Comparison of ENCODE assay signal across 8 mouse cellular contexts in the genomic region with DNA sequence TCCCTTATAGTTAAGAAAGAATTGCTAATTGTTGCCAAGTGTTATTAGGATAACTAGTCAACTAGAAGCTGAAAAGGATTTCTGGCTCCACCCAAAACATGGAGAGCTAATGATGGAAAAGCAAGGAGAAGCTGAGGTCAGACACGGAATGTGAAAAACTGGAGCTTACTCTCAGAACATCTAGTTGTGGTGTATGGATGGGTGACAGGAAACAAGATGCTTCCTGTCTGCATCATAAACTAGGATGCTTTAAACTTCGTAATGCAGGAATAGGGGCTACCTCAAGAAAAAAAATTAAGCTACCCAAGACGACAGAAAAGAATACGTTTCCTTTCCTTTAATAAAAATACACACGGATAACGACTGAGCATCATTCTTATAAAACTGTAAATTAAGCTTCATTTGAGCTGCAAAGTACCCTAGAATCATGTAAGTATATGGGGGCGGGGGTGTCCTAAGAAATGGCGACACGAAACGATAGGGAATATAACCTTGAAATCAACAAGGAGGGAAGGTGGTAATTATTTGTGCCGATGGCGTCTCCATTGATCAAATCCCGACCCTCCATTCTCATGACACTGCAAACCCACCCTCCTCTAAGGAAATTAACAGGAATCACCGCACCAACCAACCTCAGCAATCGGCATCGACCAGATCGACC. TPM values are rescaled to one million over a fixed set of nuclear protein-coding genes. Genes with fewer than 3 reads are reported as not detected.
DNase-seq lines count a peak whose midpoint lies in the region; ATAC-seq lines count a peak whose summit lies in the region.

No protein-coding gene starts in this region.

- peak overlapping the region; percentile 92 for H3K27ac ChIP-seq in hindbrain, embryonic 14.5 days
- peak overlapping the region; percentile 91 for H3K27ac ChIP-seq in midbrain, embryonic 14.5 days (replicated peaks; ENCODE audit: low read depth, low read length)

- no peak for ATAC-seq in megakaryocyte, adult 5-6 weeks (ENCODE audit: poor library complexity, severe bottlenecking)
- ATAC-seq in common myeloid progenitor, adult 5-6 weeks (replicated peaks; ENCODE audit: low read depth, poor library complexity, severe bottlenecking), result peak; percentile 69
- ATAC-seq in hindbrain, embryonic 14.5 days (ENCODE audit: low FRiP score), result no peak; the same call in 1 of the 2 replicates
- no peak; the same call in 1 of the 2 replicates for ATAC-seq in midbrain, embryonic 14.5 days (ENCODE audit: low FRiP score, low TSS enrichment)

- DNase-seq in hindbrain, embryonic 14.5 days (ENCODE audit: low spot score), result peak; percentile 24
- DNase-seq in midbrain, embryonic 14.5 days, result no peak
- DNase-seq in adrenal gland, adult 18-20 months (ENCODE audit: low spot score in 2 of 2), result no peak
- no peak for DNase-seq in testis, postnatal 14 days (ENCODE audit: low spot score)
- no peak for DNase-seq in ovary, postnatal 14 days (ENCODE audit: low spot score)

- peak overlapping the region; percentile 95 for H3K4me3 ChIP-seq in megakaryocyte, embryonic 14.5 days (replicated peaks)
- peak overlapping the region; percentile 48 for H3K4me3 ChIP-seq in hindbrain, embryonic 14.5 days (replicated peaks; ENCODE audit: low read length)
- H3K4me3 ChIP-seq in midbrain, embryonic 14.5 days (replicated peaks; ENCODE audit: low read depth, low read length), result peak overlapping the region; percentile 47

- no peaks in the 10 kb centered on the region for H3K36me3 ChIP-seq in megakaryocyte, embryonic 14.5 days (replicated peaks; ENCODE audit: low read length)
- H3K36me3 ChIP-seq in hindbrain, embryonic 14.5 days (replicated peaks; ENCODE audit: control insufficient read depth, insufficient read depth), result no peaks in the 10 kb centered on the region
- no peaks in the 10 kb centered on the region for H3K36me3 ChIP-seq in midbrain, embryonic 14.5 days (ENCODE audit: control insufficient read depth, insufficient read depth, low read length)

- peaks cover 7% of the 10 kb centered on the region; the same call in 1 of the 2 replicates for H3K4me1 ChIP-seq in megakaryocyte, embryonic 14.5 days
- H3K4me1 ChIP-seq in hindbrain, embryonic 14.5 days (replicated peaks; ENCODE audit: control insufficient read depth, insufficient read depth, low read length), result no peaks in the 10 kb centered on the region
- H3K4me1 ChIP-seq in midbrain, embryonic 14.5 days (ENCODE audit: control insufficient read depth, insufficient read depth, low read length), result no peaks in the 10 kb centered on the region

- WGBS in hindbrain, embryonic 14.5 days, result 18% methylated on average over 17 of the region's 17 CpGs
- WGBS in midbrain, embryonic 14.5 days, result 22% methylated on average over 17 of the region's 17 CpGs

- no peaks in the 10 kb centered on the region for H3K27me3 ChIP-seq in megakaryocyte, embryonic 14.5 days (replicated peaks)
- no peaks in the 10 kb centered on the region for H3K27me3 ChIP-seq in hindbrain, embryonic 14.5 days (ENCODE audit: control insufficient read depth, insufficient read depth, low read length)
- no peaks in the 10 kb centered on the region for H3K27me3 ChIP-seq in midbrain, embryonic 14.5 days (ENCODE audit: control insufficient read depth, insufficient read depth, low read length)

- H3K9me3 ChIP-seq in megakaryocyte, embryonic 14.5 days, result no peaks in the 10 kb centered on the region
- H3K9me3 ChIP-seq in hindbrain, embryonic 14.5 days (ENCODE audit: control insufficient read depth, low read length), result no peaks in the 10 kb centered on the region
- H3K9me3 ChIP-seq in midbrain, embryonic 14.5 days (ENCODE audit: control insufficient read depth, low read length), result no peaks in the 10 kb centered on the region

- H3K4me2 ChIP-seq in hindbrain, embryonic 14.5 days (replicated peaks), result peak overlapping the region; percentile 52
- peak overlapping the region; percentile 52 for H3K4me2 ChIP-seq in midbrain, embryonic 14.5 days (ENCODE audit: low read length)

- peak overlapping the region; percentile 70 for H3K9ac ChIP-seq in hindbrain, embryonic 14.5 days
- H3K9ac ChIP-seq in midbrain, embryonic 14.5 days (replicated peaks; ENCODE audit: low read length), result peak overlapping the region; percentile 59

RNA-seq across cellular contexts. Expression of a gene that starts 0.6 kb away (rescaled TPM):
- polyA plus RNA-seq in megakaryocyte, embryonic 14.5 days (2012; ENCODE audit: insufficient read depth, low replicate concordance), result 0.53 TPM in 1 of 2 replicates, not detected in the other
- 20.4 and 28.8 TPM in 2 replicates for total RNA-seq in megakaryocyte, adult 5-6 weeks (2015)
- total RNA-seq in megakaryocyte, adult 5-6 weeks (2017), result 31.2 and 32.9 TPM in 2 replicates
- total RNA-seq in common myeloid progenitor, adult 5-6 weeks (2017), result 21.4 and 28.1 TPM in 2 replicates
- polyA plus RNA-seq in hindbrain, embryonic 14.5 days (2014; fragmentation: Nextera tagmentation; extraction: Ambion mirVana), result 19.2 and 21.0 TPM in 2 replicates
- 16.1 and 18.5 TPM in 2 replicates for polyA plus RNA-seq in midbrain, embryonic 14.5 days (2014; fragmentation: Nextera tagmentation; extraction: Ambion mirVana)
- total RNA-seq in adrenal gland, adult 18-20 months (2021), result 10 to 100 TPM; 12.9 to 14.4 TPM
